Mouse (Mus musculus) retina, adult 2 months (tissue): ENCODE results near the gene Cyp3a11.
"Not testable (repeated sequence)": the region's sequence is repeated elsewhere in the genome, so short reads cannot be mapped to it uniquely, and the experiment has no call there.

ENCODE experiments used
- DNase-seq: peaks from one replicate; pipeline ENCODE4 v3.0.0-alpha.2; 2012; ENCODE audit warnings: low read depth, low spot score

Gene Cyp3a11

DNA sequence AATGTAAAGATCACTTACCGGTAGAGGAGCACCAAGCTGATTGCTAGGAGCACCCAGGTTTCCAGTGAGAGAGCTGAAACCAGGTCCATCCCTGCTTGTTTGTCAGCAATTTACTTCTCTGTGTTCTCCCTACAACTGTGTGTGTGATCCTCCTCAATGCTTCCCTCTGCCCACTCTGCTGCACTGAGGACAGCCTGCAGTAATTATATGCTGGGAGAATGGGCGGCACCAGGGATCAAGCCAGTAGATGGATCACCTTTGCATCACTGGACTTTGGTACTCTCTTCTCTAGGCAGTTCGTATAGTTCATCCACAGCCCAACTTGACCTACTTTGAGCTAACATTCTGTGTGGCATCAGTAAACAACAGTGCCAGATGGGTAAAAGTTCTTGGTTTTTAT, at the start of gene Cyp3a11:
Gene Cyp3a11 (minus strand): TSS at position 277 of the 400 bp plus-strand sequence.
- no peak for DNase-seq

DNA sequence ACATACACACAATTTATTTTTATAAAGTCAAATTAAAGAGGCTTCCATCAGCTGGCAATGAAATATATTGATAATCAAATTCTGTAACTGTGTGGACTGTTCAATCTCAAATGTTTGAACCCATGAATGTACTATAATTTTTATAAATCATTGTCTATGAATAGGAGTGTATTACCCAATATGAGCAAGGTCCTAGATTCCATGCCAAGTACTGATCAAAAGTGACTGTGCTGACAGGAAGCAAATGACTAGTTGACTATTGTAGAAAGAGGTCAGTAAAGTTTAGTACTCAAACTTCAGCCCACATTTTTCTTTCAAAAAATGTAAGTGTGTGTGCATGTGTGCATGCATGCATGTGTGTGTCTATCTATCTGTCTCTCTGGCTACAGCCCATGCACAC, 33.1 kb upstream of the Cyp3a11 start:
- DNase-seq: no peak

DNA sequence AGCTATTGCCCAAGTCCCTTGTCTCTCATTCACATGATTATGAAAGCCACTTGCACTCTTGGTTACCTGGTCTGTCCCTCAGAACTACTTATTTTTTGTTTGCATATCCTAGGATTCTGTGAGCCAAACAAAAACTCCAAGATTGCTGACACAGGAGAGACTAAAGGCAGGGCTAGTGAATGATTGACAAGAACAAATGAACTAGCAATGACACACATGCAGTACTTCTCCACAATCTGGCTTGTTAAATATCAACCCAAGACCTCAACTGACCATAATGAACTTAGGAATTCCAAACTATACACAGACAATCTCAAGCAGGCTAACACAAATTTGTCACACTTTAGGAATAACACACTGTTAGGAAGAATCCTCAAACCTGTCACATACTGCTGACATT, 32.0 kb upstream of the Cyp3a11 start:
- DNase-seq: no peak

GRCm38 (mm10) chr5:145906937-145907336, 27.2 kb upstream of the Cyp3a11 start:
- DNase-seq: not testable (repeated sequence)

DNA sequence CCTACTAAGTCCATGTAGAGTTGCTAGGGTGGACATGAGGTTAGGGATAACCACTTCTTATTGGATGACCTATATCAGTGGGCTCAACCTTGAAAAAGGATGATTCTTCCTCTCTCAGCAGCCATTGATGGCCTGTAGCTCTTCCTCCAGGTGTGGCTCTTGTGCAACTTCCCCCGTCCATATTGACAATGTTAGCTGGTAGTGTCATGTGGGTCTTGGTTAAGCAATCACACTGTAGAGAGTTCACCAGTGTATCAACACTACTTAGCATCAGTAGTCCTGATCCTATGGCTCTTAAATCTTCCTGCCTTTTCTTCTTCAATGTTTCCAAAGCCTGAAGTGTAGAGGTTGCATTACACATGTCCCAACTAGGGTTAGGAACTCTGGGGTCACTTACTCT, 24.8 kb upstream of the Cyp3a11 start:
- DNase-seq: no peak

DNA sequence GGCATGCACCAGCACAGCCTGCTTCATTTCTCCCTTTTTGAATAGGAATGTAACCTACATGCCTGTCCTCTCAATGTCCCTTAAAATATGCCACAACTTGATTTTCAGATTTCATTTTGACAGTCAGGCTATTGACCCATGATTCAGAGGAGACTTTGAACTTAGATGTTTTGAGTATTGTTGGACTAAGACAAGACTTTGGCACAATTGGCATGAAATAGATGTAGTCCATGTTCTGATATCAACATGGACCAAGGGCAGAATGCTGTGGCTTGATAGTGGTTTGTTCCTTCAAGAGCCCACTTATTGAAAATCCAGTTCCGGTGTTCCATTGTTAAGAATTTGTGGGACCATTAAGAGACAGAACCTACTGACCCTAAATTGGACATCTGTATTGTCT, 23.6 kb upstream of the Cyp3a11 start:
- no peak for DNase-seq

GRCm38 (mm10) chr5:145900436-145900990, 20.7 kb upstream of the Cyp3a11 start:
- DNase-seq: no peak

DNA sequence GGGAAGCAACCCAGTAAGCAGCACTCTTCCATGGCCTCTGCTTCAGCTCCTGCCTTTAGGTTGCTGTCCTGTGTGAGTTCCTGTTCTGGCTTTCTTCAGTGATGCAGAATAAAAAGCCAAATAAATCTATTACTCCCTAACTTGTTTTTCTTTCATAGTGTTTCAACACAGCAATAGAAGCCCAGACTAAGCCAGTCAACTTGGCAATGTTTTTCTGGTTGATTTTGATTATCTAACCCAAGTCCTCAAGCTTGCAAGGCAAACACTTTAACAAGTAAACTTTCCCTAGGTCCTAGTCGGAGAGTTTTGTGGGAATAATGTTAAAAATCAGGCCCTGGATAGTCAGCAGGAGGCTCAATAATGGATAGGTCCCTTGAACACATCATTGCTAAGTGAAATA, 17.5 kb upstream of the Cyp3a11 start:
- DNase-seq: no peak

DNA sequence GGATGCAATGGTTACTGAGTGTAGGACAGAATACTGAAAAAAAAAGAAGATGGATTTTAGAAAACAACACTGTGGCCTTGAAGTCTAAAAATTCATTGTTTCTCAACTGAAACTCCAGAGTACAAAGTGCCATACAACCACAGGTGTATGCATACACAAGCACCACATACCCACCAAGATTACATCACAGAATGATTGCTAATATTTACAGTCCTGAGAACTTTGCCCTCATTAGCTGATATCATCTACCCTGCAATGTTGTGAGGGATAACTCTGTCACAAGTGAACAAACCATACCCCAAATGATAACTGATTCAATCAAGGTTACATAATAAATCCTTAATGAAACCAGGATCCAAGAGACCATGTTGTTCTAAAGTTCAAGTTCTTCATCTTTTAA, 1.4 kb upstream of the Cyp3a11 start:
- DNase-seq: no peak

- not testable (repeated sequence) for DNase-seq
Observed at GRCm38 (mm10) chr5:145867433-145867832, 12.3 kb downstream of the Cyp3a11 start.

GRCm38 (mm10) chr5:145805796-145806195, 74.0 kb downstream of the Cyp3a11 start, which contains the start of gene Cyp3a44:
Gene Cyp3a44, minus strand, starts transcription at chr5:145805874.
- not testable (repeated sequence) for DNase-seq
